Mouse (Mus musculus): ENCODE data around the gene Sorbs1.

DNA sequence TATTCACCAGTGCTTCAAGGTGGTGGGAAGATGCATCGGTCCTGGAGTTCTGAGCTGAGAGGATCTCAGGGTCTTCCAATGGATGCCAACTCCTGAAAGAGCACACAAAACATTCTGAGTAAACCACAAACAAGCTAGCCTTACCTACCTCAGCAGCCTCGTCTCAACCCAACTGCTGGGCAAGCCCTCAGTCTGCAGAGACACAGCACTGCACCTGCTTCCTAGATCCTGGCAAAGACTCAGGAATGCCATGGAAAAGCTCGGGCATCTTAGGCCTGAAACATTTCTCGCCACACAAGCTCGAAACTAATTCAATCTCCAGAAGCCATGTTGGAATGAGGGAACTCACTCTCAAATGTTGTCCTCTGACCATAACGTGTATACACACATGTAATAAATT, 62.3 kb downstream of the Sorbs1 start:
- no peak for TF ChIP-seq MAFK (IDR thresholded peaks at IDR 0.05; ENCODE audit: insufficient read depth, low read depth, low read length)
- TF ChIP-seq ZNF384 (IDR thresholded peaks at IDR 0.05; ENCODE audit: low read depth, low read length), result no peak
- TF ChIP-seq CHD2 (IDR thresholded peaks at IDR 0.05; ENCODE audit: low read depth, low read length), result no peak
- TF ChIP-seq HCFC1 (IDR thresholded peaks at IDR 0.05; ENCODE audit: borderline replicate concordance, insufficient read depth, low read length), result no peak
- no peak for TF ChIP-seq ZC3H11A (IDR thresholded peaks at IDR 0.05; ENCODE audit: borderline replicate concordance, low read depth, low read length)

Measured in ES-E14 (cell line).